Mouse (Mus musculus) urinary bladder, adult 2 months (tissue): ENCODE measurements around the gene Nsd2. TPM values are rescaled to one million over a fixed set of nuclear protein-coding genes. Genes with fewer than 3 reads are reported as not detected.
"Not testable (repeated sequence)": the region's sequence is repeated elsewhere in the genome, so short reads cannot be mapped to it uniquely, and the experiment has no call there.

Experiments
- DNase-seq: peaks from one replicate; pipeline ENCODE4 v3.0.0; 2022; ENCODE audit warnings: low spot score
- polyA plus RNA-seq: library from polyadenylated mRNA; depleted of rRNA; stranded (reverse); fragments of >200 nt; gene quantifications from 2 replicates; pipeline ENCODE4 v1.2.3, GENCODE M21; 2012; rRNA removed

The Nsd2 gene
- polyA plus RNA-seq, 1 experiment, result 12.8 TPM

DNA sequence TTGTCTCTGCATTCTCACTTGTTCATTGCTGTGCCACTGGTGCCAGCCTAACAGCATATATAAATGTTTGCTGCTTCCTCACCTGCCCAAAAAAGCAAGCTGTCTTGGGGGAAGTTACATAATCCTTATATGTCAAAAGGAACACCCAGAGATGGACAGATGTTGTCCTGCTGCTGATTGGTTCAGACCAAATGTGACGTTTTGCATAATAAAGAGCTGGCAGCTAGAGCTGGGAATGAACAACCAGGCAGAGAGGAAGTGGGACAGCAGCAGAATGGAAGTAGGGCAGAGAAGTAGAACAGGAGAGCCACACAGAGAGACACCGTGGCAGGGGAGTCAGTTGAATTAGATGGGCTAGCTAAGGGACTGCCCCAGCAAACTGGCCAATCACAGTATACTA lies 111.9 kb downstream of the Nsd2 start:
- DNase-seq, result no peak

DNA sequence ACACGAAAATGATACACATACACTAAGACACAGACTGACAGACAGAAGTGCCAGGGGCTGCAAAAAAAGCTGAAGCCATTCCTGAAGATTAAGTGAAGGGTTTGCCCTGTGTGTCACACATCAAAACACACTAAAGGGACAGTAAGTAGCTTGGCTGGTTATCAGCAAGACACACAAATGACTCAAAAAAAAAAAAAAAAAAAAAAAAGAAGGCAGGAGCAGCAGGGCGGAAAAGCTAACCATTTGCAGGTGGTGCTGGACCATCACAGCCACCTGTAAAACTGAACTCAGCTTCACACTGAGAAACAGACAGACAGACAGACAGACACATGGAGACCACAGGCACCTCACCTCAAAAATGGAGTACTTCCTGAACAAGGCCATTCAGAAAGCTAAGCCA lies 113.6 kb downstream of the Nsd2 start:
- no peak for DNase-seq

DNA sequence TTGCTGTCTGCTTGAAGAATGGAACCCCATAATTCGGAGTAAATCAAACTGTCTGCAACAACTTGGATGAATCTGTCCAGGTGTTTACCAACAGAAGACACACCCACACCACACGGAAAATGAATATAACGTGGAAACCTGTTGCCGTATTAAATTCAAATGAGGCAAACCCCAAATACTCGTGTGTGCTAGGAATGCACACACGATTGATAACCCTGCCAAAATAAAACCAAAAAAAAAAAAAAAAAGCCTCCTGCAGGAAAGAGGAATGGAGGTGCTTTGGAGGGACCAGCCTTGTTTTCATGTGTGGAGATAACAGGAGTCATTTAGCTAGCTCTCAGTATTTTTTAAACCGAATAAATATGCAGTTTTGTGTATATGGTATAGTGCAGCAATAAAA lies 114.4 kb downstream of the Nsd2 start:
- DNase-seq, result no peak

GRCm38 (mm10) chr5:33935700-33936111 lies 115.2 kb downstream of the Nsd2 start:
- DNase-seq, result no peak

DNA sequence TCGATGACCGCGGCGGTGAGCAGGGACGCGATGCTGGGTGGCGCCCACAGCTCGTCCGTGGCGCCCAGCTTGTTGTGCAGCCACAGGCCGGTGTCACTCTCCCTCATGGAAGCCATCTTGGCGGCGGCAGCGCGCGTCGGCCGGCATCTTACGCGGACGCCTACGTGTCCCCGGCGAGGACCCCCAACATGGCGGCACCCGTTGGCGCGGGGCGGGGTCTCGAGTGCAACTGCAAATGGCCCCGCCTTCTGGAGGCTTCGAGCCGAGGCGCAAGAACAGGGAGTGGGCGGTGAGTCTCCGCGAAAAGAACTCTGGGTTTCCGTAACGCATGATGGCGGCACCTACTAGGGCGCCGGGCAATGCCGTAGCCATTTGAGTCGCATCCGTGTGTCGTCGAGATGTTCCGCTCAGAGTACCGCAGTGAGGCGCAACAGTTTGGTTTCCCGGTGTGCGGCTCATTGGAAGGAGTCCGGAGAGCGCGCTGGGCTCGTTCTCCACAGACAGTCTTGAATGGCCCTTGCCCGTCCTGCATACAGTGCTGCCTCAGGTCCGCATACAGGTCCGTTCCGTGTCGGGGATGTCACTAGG lies 115.7 kb downstream of the Nsd2 start, which contains the start of gene Nelfa:
Nelfa (minus strand) TSS at position 294 of the 588 bp plus-strand sequence.
- DNase-seq, result peak; percentile 98

- no peak for DNase-seq
Measured at GRCm38 (mm10) chr5:33937230-33937629, 116.7 kb downstream of the Nsd2 start.

DNA sequence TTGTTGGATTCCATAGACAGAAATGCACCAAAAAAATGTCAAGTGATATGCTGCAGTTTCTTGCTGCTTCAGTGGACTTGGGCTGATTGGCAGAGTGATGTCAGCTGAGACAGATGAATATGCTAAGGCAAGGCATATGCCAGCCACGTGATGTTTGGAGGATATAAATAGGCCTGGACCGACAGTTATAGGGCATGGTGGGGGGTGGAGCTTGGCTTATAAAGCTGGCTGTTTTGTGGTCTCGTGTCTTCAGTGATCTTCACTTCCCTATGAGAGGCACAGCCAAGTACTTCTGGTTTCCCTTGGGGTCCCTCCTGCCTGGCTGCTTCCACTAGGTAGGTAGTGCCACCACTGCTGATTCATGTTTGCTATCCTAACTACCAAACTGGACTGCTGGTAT lies 117.9 kb downstream of the Nsd2 start:
- no peak for DNase-seq

DNA sequence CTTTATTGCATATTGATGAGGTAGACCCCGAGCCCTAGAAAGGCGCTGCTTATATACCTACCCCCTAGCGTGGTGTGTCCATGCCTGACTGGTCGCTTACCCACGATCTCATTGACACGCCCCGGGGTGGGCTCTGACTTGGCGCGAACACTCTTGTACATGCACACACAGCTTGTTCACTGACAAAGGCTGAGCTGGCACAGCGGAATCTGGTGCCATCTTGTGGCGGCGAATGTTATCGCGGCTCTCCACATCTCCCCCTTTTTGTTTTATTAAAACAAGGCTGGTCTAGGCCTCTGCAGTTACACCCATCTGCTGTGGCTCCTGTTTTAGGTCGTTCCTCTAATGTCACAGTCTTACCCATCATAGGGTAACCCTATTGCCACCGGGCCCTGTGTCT lies 126.5 kb downstream of the Nsd2 start:
- DNase-seq, result not testable (repeated sequence)

Other genes starting within 250 kb of the Nsd2 start
- 20.9 and 24.2 TPM in 2 replicates for gene Fam53a, start 191.1 kb upstream of the Nsd2 start, polyA plus RNA-seq
- 1.0 and 1.1 TPM in 2 replicates for gene Gm9903, start 190.8 kb upstream of the Nsd2 start, polyA plus RNA-seq
- gene Slbp, start 168.2 kb upstream of the Nsd2 start, polyA plus RNA-seq, result 24.1 and 28.1 TPM in 2 replicates
- gene Tacc3, start 162.6 kb upstream of the Nsd2 start, polyA plus RNA-seq, result 6.6 and 6.9 TPM in 2 replicates
- 30.9 and 39.0 TPM in 2 replicates for gene Tmem129, start 162.3 kb upstream of the Nsd2 start, polyA plus RNA-seq
- gene Fgfr3, start 99.1 kb upstream of the Nsd2 start, polyA plus RNA-seq, result 62.9 and 69.6 TPM in 2 replicates
- gene Letm1, start 37.9 kb upstream of the Nsd2 start, polyA plus RNA-seq, result 29.1 and 30.2 TPM in 2 replicates
- 22.1 and 24.4 TPM in 2 replicates for gene Nelfa, start 115.7 kb downstream of the Nsd2 start, polyA plus RNA-seq
- gene Gm1673, start 162.7 kb downstream of the Nsd2 start, polyA plus RNA-seq, result 8.4 and 8.5 TPM in 2 replicates
- 1.2 and 1.5 TPM in 2 replicates for gene Nat8l, start 175.3 kb downstream of the Nsd2 start, polyA plus RNA-seq